Mouse (Mus musculus) bone marrow macrophage, adult 2 months (primary cell): Measurements from ENCODE around the gene Col24a1.

ENCODE experiments used
- CTCF ChIP-seq: IDR thresholded peaks from 2 replicates; pipeline ENCODE4 v1.5.1; 2012; ENCODE audit warnings: low read depth, mild to moderate bottlenecking, low read length, moderate library complexity
- POLR2A ChIP-seq: IDR thresholded peaks from 2 replicates; pipeline ENCODE4 v1.6.1; 2012; ENCODE audit warnings: mild to moderate bottlenecking, low read depth, low read length, borderline replicate concordance

GRCm38 (mm10) chr3:145248040-145248439 lies 44.2 kb upstream of the Col24a1 start:
- no peak for TF ChIP-seq POLR2A
- no peak for TF ChIP-seq CTCF
